Mouse (Mus musculus) E14TG2a.4 (cell line): Measurements from ENCODE around the gene Tubgcp6.

Experiments used
- CTCF ChIP-seq: conservative IDR thresholded peaks from 2 replicates; pipeline ENCODE4 v1.5.1; 2014; ENCODE audit warnings: low read length
- POU5F1 ChIP-seq: IDR thresholded peaks from 2 replicates; pipeline ENCODE4 v1.6.1; 2014; ENCODE audit warnings: low read length, borderline replicate concordance

DNA sequence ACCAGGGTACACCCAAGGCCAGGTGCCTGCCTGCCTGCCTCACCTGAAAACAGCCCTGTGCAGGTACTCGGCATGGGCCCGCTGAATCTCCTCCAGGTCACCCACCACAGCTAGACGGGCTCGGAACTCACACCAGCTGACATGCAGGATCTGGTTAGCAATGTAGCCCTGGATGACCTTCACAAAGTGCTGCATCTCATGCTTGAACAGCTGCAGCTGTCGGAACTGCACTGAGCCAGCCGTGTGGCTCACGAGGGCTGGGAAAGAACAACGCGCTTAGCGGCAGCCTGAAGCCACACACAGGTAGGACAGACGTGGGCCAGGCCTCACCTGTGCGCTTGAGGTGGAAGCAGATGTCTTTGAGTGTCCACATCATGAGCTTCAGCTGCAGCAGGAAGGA, 22.1 kb downstream of the Tubgcp6 start:
- TF ChIP-seq CTCF (no peak), POU5F1 (no peak)
